Mouse (Mus musculus) forebrain, embryonic 11.5 days (tissue): ENCODE results near the gene Gm27021. TPM values are rescaled to one million over a fixed set of nuclear protein-coding genes. Genes with fewer than 3 reads are reported as not detected.

Experiments used
- ATAC-seq: fragments of 200-750 bp; cut with Nextera tagmentation; replicated peaks from 2 replicates; pipeline ENCODE4 v1.8.0; 2017; ENCODE audit warnings: moderate TSS enrichment; ENCODE audit not compliant: low FRiP score
- DNase-seq: peaks from one replicate; pipeline ENCODE4 v3.0.0-alpha.2; 2017; ENCODE audit warnings: low spot score
- H3K27ac ChIP-seq: fragments of 300-500 bp; sonication (generic); 2 replicates; pipeline ENCODE4 v1.5.1; 2014; ENCODE audit warnings: low read depth, low read length
- H3K27me3 ChIP-seq: fragments of 300-500 bp; sonication (generic); 2 replicates; pipeline ENCODE4 v1.6.1; 2014; ENCODE audit warnings: mild to moderate bottlenecking, low read length, mixed read lengths; ENCODE audit not compliant: control insufficient read depth, insufficient read depth
- H3K36me3 ChIP-seq: fragments of 300-500 bp; sonication (generic); 2 replicates; pipeline ENCODE4 v1.6.1; 2014; ENCODE audit warnings: mild to moderate bottlenecking, low read length, moderate library complexity, mixed read lengths; ENCODE audit not compliant: control insufficient read depth, insufficient read depth
- H3K4me1 ChIP-seq: fragments of 300-500 bp; sonication (generic); replicated peaks from 2 replicates; pipeline ENCODE4 v1.6.1; 2014; ENCODE audit warnings: low read length, mixed read lengths; ENCODE audit not compliant: control insufficient read depth, insufficient read depth
- H3K4me2 ChIP-seq: fragments of 300-500 bp; sonication (generic); 2 replicates; pipeline ENCODE4 v1.6.1; 2014; ENCODE audit warnings: low read depth, mild to moderate bottlenecking, low read length, moderate library complexity, mixed read lengths; ENCODE audit not compliant: severe bottlenecking
- H3K4me3 ChIP-seq: fragments of 300-500 bp; sonication (generic); 2 replicates; pipeline ENCODE4 v1.5.1; 2014; ENCODE audit warnings: low read depth, low read length
- H3K9ac ChIP-seq: fragments of 300-500 bp; sonication (generic); 2 replicates; pipeline ENCODE4 v1.6.1; 2014; ENCODE audit warnings: low read length
- H3K9me3 ChIP-seq: fragments of 300-500 bp; sonication (generic); 2 replicates; pipeline ENCODE4 v1.6.1; 2016; ENCODE audit warnings: low read length, mixed read lengths; ENCODE audit not compliant: control insufficient read depth
- WGBS: fragments of 180-500 bp; shearing (Covaris S2); extraction: QIAGEN DNeasy Blood & Tissue Kit; methylation state at CpG from one replicate; pipeline ENCODE4 v1.1.7; 2014; 5-methylcytosine and 5-hydroxymethylcytosine counted together
- polyA plus RNA-seq: library from polyadenylated mRNA; unstranded; fragments of >200 nt; fragmentation: Nextera tagmentation; extraction: Ambion mirVana; gene quantifications from 2 replicates; pipeline ENCODE4 v1.2.1, GENCODE M21; 2014

The Gm27021 gene
- polyA plus RNA-seq, 1 experiment from 2014 or later = 3.3 TPM

DNA sequence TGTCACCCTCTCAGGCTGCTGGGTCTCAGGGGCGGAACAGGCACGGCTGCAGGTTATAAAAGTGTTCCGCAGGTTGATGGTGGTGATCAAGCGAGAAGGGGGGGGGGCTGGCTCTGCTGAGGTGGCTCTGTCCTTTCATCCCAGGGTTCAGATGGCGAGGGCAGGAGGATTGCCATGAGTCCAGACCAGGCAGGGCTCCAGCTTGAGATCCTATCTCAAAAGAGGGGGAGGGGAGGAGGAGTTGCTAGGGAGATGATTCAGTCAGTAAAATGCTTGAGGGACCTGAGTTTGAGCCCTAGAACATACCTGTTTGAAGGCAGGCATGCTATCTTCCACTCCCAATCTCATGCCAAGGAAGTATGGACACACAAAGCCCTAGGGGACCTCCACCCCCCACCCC is 107.3 kb downstream of the Gm27021 start:
- peak overlapping the region; percentile 78; the same call in 1 of the 2 replicates for H3K27ac ChIP-seq
- H3K4me1 ChIP-seq = peaks cover 93% of the 10 kb centered on the region
- no peak overlapping the region for H3K4me2 ChIP-seq
- no peaks in the 10 kb centered on the region for H3K9me3 ChIP-seq
- no peaks in the 10 kb centered on the region for H3K36me3 ChIP-seq
- DNase-seq (no peak), ATAC-seq (no peak)
- no peak overlapping the region for H3K4me3 ChIP-seq
- 77% methylated on average over 5 of the region's 5 CpGs for WGBS
- no peaks in the 10 kb centered on the region for H3K27me3 ChIP-seq
- no peak overlapping the region for H3K9ac ChIP-seq

DNA sequence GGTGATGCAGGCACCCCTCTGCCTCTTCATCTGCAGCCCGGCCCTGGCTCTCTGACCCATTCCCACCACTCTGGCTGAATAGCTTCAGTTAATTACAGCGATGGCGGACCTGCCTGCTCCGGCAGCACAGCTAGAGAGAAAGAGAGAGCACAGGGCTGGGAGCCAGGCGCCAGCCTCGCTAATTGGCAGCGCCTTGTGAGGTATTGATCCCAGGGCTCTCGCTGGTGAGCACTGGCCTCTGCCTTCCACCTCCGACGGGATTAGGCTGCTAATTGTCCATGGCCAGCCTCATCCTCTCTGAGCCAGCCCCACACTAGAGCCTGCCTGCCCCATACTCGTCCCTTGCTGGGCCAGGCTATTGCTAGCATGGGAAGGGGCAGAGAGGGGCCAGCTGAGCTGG is 108.2 kb downstream of the Gm27021 start:
- 9% methylated on average over 11 of the region's 11 CpGs for WGBS
- Histone ChIP-seq H3K4me3 (no peak overlapping the region), H3K27ac (peak overlapping the region; percentile 78), H3K36me3 (no peaks in the 10 kb centered on the region), H3K27me3 (no peaks in the 10 kb centered on the region), H3K9ac (peak overlapping the region; percentile 6; the same call in 1 of the 2 replicates), H3K9me3 (no peaks in the 10 kb centered on the region), H3K4me1 (peaks cover 88% of the 10 kb centered on the region), H3K4me2 (peak overlapping the region; percentile 18; the same call in 1 of the 2 replicates)
- DNase-seq (peak; percentile 88), ATAC-seq (peak; percentile 53)

Other genes with a start within 250 kb of the Gm27021 start
- 105 and 115 TPM in 2 replicates for gene Gins2, start 78.8 kb downstream of the Gm27021 start, polyA plus RNA-seq
- gene 1190005I06Rik, start 20.4 kb downstream of the Gm27021 start, polyA plus RNA-seq = 1.6 and 2.3 TPM in 2 replicates
- 812 and 850 TPM in 2 replicates for gene Cox4i1, start 143 bp upstream of the Gm27021 start, polyA plus RNA-seq
- gene Emc8, start 494 bp upstream of the Gm27021 start, polyA plus RNA-seq = 307 and 321 TPM in 2 replicates
- 2.7 and 3.7 TPM in 2 replicates for gene Irf8, start 68.3 kb upstream of the Gm27021 start, polyA plus RNA-seq